Mouse (Mus musculus) kidney, adult 11 months (tissue): ENCODE data around the gene Prpf19.
A peak's percentile ranks its signal among the peaks of the same experiment; 100 is the strongest.

Experiments used
- DNase-seq: peaks from one replicate; pipeline ENCODE4 v3.0.0; 2022

Prpf19 gene

DNA sequence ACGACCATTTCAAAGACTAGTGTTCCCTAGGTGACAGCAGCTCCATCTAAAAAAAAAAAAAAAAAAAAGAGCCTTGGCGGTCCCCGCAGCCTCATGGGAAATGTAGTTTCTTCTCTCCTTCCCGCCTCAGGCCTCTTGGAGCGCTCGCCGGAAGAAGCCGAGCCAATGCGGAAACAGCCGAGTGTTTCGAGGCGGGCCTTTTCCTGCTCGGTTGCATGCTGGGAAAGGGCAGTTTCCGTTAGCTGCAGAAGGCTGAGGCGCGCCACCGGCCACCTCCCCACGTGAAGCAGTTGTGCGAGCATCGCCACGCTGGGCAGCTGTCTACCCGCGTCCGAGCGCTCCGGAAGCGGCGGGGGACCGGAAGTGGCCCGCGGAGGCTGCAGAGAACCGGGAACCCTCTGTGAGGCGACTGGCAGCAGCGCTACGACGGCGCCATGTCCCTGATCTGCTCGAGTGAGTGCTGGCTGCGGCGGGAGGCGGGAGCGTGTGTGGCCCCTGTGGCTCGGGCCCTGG is at the start of gene Prpf19:
TSS of gene Prpf19 (plus strand) at position 216 of the 513 bp plus-strand sequence.
- peak; percentile 98 for DNase-seq

DNA sequence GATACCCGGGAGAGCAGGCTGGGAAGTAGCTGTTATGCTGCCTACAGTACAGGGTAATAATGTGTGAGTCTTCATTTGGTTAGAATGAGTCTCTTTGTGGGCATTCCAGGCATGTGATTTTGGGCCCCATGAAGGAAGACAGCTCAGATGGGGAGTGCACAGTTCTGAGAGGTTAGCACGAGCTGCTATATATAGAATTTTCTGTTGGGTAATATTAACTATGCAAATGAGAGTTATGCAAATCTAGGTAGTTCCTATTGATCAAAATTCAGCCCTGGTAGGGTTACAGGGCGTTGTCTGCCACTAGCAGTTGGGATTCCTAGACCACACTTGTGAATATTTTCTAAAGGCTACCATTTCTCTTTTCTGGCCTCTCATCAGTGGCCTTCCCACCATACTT is 49.6 kb upstream of the Prpf19 start:
- no peak for DNase-seq

DNA sequence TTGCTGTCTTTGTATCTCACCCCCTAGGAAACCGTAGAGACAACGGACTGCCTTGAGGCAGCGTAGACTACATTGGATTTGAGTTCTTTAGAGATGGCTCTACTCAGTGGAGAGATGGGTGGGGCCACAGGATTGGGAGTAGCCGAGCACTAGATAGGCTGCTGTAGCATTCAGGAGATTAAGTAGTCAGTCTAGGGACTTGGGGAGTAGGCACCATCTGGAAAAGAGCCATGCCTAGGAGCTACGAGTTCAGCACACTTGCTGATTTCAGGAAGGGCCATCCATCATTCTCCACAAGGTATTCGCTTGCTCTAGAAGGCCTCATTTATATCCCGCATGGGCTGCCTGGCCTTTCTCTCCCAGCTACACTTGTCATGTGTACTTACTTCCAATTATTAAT is 48.9 kb upstream of the Prpf19 start:
- no peak for DNase-seq

DNA sequence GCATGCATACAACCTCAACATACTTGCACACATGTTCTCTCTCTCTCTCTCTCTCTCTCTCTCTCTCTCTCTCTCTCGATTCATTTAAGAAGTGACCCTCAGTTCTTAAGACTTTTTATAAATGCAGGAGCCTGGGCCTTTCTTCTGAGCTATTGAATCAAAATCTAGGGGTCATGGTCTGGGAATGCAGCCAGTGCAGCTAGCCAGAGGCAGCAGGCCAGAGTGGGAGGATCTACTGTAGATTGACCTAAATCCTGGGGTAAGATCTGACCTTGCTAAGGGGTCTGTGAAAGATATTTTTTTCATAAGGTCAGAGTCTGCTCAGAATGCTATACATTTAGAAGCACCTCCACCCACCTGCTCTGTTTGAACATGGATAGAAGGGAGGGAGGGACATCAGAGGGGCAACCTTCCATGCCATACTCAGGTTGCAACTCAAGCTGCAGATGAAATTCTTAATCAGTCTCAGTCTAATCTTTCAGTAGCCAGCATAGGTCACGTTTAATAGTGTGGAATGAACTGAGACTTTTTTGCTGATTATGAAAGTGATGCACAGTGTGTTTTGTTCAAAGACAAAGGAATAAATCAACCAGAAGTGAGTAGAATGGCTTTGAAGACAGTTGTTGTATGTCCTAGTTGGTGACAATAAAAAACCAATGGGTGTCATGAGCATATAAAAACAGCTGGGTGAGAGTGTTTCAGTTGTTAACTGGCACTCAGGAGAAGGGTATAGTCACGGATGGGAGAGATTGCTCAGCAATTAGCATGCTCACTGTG is 47.5 kb upstream of the Prpf19 start:
- peak; percentile 27 for DNase-seq

DNA sequence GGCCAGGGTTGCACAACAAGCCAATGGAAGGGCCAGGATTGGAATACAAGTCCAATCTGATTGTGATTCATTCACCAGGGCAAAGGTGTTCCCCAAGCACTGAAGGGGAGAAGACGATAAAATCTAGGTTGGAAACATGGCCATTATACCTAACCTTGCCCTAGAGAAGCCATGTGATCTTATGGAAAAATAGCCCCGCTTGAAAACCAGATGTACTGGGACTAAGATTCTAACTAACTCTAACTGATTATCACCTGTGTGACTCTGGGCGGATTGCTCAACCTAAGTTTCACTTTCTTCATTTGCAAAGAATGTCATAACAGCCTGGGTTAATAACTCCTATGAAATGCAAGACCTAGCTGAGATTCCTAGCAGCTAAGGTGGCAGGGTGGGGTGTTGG is 39.6 kb upstream of the Prpf19 start:
- no peak for DNase-seq

DNA sequence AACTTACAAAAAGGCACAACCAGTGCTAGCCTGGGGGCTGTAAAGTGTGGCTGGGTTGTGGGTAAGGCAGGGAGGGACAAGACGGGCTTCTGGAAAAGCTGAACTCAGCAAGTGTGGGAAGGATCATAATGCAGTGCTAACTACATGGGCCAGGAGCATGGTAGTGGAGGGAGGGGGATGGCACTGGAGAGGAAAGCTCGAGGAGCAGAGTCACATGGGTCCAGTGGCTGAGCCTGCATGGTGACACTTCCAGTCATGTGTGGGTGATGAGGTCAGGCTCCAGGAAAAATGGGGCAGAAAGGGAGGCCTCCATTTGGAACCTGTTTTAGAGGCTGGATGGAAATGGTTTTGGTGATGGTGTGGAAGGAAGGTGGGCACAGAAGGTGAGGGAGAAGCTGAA is 38.5 kb upstream of the Prpf19 start:
- no peak for DNase-seq

DNA sequence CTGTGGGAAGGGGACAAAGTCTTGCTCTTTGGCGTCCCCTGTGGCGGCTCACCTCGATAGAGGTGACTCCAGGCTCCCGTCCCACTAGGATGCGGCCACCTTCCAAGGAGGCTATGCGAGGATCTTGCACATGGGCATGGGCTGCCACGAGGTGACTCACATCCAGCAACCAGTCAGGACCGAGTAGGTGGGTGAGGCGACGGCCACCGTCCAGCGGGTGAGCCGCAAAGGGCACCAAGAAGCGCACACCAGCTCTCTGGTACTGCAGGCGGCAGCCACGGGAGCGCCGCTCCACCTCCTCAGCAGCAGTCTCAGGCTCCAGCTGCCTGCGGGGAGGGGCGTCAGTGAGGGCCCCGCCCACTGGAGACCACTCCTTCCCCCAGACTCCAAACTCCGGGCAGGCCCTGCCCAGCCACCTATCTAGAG is 34.9 kb upstream of the Prpf19 start:
- DNase-seq: no peak

DNA sequence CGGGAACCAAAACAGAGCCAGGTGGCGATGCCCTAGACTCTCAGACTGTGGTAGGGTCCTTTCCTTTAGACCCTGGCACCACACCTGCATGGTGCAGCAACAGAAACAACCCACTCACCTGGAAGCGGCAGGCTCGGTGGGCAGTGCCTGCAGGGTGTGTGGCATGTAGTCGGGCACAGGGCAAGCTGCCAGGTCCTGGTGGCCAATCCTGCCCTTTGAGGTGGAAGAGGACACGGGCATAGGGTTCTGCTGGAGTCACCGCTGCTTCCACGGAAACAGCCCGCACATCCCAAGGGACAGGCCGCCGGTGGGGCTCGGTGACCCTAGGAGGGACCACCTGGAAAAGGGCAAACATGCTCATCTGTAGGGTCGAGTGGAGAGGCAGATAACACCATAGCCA is 28.7 kb upstream of the Prpf19 start:
- DNase-seq: no peak

DNA sequence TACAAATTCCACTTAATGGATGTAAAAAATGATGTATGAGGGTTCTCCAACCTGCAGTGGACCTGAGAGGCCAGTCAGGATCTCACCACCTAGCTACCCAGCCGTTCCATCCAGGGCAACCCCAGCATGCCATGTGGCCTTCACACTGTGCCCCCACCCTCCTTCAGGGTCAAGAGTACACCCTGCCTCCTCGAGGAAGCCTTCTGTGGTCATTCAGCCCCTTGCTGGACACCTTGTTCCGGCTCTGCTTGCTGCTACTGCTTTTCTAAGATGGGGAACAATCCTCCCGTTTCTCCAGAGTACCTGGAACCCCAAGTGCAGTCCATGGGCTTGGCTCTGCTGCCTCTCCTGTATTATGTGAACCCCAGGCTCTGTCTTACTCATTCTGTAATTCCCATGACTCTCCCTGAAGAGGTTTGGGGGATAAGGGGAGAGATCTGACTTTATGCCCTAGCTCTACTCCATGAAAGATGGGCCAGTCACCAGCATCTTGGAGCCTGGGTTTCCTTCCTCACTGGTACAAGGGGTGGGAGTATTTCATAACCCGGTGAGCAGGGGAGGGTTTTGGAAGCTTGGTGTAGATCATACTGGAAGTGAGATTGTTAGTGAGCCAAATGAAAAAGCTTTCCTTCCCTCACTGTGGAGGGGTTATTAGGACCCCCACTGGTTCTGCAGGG is 26.9 kb upstream of the Prpf19 start:
- DNase-seq: no peak

DNA sequence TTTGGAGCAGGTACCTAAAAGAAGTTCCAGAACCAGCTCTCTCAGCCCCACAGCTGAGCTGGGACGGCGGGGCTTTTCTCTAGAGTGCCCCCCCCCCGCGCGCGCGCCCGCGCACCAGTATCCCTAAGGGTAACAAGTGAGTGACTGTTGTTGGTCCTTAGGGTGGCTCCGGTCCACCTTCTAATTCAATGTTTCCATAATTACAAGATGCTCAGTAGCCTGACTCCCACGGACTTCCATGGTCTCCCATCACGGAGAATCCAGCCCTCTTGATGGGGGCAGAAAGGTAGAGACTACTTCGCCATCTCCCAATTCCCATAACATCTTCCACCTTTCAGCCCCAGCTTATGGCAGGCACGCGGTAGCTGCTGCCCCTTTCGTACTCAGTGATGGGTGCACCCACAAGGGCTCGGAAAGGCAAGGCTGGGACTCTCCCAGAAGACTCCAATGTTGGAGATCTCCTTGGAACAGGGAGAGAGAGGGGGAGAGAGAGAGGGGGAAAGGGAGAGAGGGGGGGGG is 26.3 kb upstream of the Prpf19 start:
- DNase-seq: no peak

DNA sequence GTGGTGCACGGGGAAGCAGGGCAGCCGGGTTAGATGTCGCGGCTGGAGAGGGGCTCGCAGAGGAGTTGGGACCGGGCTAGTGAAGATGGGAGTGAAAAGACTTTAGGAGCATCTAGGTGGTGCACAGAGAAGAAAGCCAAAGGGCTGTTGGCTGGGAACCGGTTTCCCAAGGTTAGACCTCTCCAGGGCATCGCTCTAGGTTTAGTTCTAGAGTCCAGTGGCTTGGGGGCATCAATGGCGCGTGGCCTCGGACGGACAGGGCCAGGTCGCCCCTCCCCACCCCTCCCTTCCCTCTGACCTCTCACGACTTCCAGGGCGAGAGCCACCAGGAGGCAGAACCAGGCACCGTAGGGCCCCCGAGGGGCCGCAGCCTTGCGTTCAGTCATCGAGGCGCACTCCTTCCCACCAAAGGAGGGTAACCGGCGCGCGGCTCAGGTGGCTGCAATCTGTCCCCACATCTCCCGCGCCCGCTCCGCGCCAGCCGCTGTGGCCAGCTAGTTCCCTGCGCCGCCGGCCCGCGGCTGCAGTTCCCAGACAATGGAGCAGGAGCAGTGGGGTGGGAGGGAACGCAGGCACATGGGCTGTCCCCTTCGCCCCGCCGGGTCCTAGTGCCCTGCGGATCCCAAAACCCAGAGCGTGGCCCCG is 25.7 kb upstream of the Prpf19 start:
- peak; percentile 68 for DNase-seq

DNA sequence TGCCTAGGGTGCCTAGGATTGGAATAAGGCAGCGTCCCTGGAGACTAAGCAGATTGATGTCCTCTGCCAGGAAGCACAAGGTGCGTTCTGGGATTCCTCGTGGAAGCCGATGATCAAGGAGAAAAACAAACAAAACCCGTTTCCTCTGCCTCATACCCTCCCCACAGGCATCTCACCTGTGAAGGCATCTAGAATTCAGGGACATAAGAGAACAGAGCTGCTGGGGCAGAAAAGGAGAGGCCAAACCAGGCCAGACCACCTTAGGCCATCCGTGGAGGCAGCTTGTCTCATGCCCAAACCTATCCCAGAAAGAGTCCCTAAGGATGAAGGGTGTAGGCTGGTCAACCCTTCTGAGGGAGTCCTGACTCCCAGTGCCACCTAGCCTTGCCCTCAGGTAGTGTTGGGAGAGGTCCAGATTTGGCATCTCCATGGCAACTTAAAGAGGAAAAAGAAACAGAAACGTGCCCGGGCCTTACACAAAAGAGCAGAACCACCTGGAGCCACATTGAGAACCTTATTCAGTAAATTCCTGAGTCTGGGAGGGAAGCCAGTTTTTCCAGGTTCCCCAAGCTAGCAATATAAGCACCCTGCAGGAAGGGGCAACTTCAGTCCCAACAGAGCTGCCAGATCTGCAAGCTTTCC is 25.0 kb upstream of the Prpf19 start, which contains the start of gene Tmem132a:
TSS of gene Tmem132a (minus strand) at position 55 of the 642 bp plus-strand sequence.
- peak; percentile 38 for DNase-seq

DNA sequence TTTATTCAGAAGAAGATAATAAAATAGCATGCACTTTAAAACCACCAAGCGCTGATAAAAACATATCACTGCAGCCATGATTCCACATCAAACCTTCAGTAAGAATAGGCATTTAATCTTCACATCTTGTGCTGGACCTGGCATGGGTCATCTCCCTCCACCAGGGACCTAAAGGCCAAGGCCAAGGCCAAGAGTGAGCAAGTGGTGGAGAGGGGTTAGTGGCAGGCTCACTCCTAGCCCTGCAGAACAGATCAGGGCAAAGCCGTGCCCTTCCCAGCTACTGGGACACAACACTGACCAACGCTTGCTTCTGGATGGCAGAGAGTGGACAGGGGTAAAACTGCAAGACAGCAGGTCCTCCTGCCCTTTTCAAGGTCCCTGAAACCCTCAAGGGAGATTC is 24.4 kb upstream of the Prpf19 start:
- DNase-seq: no peak

DNA sequence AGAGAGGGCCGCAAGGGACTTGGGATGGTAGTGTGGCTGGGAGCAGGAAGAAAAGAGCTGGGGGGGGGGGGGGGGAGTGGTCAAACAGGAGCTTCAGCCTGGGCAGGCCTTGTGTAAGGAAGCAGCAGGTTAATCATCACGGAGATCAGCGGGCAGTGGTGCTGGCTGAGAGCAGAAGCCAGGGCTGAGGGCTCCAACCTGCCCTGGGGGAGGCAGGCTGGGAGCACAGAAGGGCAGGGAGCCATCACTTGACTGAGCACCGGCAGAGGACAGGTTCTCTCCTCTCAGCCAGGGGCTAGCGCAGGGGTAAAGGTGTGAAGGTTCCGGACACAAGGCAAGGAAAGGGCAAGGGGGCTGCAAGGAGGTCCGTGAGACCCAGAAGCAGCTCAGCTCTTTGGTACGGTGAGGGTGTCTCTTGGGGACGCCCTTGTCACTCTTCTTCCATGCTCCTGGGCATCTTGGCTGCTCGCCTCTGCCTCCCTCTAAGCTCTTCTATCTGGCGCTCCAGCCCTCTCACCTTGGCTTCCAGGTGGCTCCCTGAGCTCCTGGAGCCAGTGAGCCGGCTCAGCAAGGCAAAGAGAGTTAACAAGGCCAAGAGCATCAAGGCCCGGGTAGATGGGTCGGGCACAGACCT is 23.6 kb upstream of the Prpf19 start:
- peak; percentile 38 for DNase-seq

DNA sequence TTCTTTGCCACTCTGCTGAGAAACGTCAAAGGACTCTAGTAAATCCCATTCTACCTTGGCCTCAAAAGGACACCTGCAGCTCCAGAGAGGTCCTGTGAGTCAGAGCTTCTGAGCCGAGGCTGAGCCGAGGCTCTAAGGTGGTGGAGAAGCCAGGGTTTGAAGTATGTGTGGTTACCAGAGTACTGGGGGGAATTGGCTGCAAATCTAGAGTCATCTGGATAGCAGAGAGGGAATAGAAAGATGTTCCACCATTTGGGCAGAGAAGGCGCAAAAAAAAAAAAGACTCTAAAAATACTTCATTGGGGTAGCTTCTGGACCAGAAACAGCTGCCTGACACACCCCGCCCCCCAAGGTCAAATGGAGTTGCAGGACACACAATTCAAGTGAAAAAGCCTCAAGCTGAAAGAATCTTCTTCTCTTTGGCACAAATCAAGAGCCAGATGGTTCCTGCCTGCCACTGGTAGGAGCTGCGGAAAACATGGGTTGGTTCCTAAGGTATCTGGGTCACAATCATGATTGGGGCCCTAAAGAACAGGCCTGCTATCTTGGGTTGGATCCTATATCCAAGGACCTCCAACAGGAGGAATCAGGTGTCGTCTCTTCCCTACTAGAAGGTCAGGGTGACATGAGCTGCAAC is 16.7 kb upstream of the Prpf19 start:
- DNase-seq: no peak

DNA sequence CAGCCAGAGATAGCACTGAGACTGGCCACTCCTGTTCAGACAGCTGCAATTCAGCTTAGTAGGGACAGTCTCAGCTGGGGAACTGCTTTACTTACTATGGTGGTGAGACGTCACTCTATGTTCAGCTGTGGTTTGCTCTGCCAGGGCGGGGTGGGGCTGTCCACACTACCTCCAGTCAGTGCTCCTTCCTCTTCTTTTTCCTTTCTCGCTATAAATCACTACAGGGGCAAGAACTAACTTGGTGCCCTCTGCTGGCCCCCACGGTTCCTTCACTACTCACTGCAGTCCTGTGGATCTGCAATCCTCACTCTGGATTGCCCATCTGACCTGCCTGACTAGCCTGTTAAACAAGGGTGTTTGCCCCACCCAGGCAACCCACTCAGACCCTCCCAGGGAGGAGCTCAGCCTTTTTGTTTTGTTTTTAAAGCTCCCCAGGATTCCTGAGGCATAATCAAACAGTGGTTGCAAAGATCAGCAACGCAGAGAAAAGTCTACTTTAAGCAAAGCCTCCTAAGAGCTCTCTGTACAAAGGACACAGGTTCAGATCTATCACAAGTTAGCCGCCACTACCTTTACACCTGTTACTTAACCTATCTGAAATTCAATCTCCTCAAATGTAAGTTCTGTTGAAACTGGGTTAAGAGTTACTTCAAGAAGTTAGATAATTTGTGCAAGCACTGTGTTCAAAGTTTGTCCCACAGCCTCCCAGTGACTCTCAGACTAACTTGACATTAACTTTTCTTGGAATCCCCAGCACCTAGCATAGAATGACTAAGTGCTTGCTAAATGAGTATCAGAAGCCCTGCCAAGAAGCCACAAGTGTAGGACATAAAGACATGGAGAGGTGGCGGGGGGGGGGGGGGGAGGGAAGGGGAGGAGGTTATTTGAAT is 14.7 kb upstream of the Prpf19 start:
- DNase-seq: peak; percentile 64

DNA sequence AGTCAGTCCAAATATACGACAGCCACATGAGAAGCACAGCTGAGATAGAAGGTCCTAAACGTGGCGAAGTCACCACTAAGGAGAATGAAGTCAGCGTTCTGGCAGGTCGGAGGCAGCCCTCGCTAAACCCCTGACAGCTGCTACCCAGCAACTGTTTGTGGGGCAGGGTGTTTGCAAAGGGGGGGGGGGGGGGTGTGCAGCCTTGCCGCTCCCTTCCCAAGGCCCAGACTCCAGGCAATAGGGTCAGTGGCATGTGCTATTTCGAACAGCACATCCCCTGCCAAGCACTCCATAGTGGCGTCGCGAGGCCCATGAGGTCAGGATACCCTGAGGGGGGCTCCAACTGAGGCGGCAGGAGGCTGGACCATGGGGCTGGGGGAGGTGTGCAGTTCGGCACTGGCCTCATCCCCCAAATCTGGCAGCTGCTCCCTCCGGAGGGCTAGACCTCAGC is 14.0 kb upstream of the Prpf19 start:
- no peak for DNase-seq

DNA sequence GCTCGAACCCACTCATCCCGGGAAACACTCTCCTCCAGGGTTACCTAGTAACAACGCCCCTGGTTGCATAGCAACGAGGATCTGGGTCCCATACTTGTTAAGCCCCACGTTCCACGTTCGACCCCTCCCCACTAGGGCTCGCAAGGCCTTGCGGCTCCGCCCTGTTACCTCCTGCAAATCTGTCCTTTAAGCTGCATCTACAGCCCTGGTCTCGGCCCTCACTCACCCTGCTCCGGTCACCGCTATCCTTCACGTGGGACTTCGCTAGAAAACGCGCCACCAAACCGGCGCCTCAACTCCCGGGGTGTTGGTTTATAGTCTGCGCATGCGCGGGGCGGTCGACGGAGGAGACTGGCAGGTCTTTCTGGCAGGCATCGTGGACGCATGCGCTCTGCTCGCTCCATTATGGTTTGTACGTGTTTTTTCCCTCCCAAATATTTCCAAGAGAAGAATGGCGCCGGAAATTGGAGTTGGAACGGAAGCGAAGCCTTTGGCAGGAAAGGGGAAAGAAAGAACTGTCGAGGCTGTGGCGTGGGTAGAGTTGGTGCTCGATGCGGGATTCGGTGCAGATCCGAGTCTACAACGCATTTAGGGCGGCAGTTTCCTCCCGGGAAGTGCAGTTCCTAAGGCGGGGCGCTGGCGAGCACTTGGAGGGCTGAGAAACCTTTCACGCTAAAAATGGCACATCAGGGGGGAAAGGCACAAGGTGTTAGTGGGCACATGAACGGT is 13.4 kb upstream of the Prpf19 start, which contains the start of gene Tmem109:
TSS of gene Tmem109 (minus strand) at position 576 of the 729 bp plus-strand sequence.
- peak; percentile 93 for DNase-seq

DNA sequence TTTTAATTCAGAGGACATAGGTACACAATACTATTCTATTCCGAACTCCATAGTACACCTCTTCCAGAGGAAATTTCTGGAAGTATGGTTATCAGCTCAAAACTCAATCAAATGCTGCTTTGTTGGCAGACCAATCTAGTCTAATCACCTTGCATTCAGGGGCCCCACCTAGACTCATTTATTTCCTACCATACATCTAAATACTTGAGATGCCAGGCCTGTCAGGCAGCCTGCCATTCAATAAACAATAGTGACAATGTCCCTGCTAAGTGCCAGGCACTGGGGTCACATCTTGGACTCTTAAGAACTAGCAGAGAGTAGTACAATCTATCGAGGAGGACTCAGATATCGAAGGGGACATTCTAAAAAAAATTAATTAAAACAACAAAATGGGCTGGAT is 2.8 kb upstream of the Prpf19 start:
- no peak for DNase-seq

DNA sequence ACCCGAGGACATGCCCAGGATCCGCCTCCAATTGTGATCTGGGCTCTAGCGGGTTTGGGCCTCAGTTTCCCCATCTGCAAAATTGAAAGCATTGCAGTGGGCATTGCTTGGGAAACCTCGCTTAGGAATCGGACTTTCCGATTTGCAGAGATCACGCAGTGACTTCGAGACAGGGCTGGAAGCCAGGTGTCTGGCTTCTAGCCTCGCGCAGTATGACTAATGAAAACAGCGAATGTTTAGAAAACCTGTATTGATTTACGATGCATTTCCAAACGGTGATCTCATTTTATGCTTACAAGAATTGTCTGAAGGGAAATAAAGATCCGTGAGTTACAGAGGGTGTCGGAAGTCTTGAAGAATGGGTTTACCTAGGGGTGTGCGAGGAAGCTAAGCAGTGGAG is 677 bp downstream of the Prpf19 start:
- DNase-seq: no peak
